Mouse (Mus musculus) MEL (cell line): Measurements from ENCODE around the gene Syce2.

ENCODE experiments used
- CHD1 ChIP-seq: IDR thresholded peaks from 2 replicates; pipeline ENCODE4 v1.6.1; 2012; ENCODE audit warnings: low read depth, mild to moderate bottlenecking, inconsistent platforms, low read length, improper control_type of control experiment
- CTCF ChIP-seq, 3 experiments: IDR thresholded peaks in 2 of 3; conservative IDR thresholded peaks in 1 of 3; 2 replicates each; pipeline ENCODE4 v1.5.1; 2011 to 2012; ENCODE audit warnings: low read length in 3 of 3, low read depth in 2 of 3, mild to moderate bottlenecking in 2 of 3, improper control_type of control experiment in 1 of 3, inconsistent platforms in 1 of 3, mixed read lengths in 1 of 3, moderate library complexity in 1 of 3; ENCODE audit not compliant: control insufficient read depth in 1 of 3, insufficient read depth in 1 of 3, poor library complexity in 1 of 3, severe bottlenecking in 1 of 3
- E2F4 ChIP-seq: IDR thresholded peaks from 2 replicates; pipeline ENCODE4 v1.6.1; 2011; ENCODE audit warnings: low read depth, low read length, improper control_type of control experiment, borderline replicate concordance
- ELF1 ChIP-seq: IDR thresholded peaks from 2 replicates; pipeline ENCODE4 v1.6.1; 2014; ENCODE audit warnings: low read depth, mild to moderate bottlenecking, inconsistent platforms, low read length, improper control_type of control experiment, moderate library complexity
- EP300 ChIP-seq, 2 experiments: IDR thresholded peaks; 2 replicates each; pipeline ENCODE4 v1.6.1; 2011; ENCODE audit warnings: improper control_type of control experiment in 2 of 2, low read length in 2 of 2, low read depth in 1 of 2, mild to moderate bottlenecking in 1 of 2
- ETS1 ChIP-seq: IDR thresholded peaks from 2 replicates; pipeline ENCODE4 v1.6.1; 2012; ENCODE audit warnings: low read depth, mild to moderate bottlenecking, inconsistent platforms, low read length, improper control_type of control experiment, moderate library complexity
- GATA1 ChIP-seq: IDR thresholded peaks from 2 replicates; pipeline ENCODE4 v1.6.1; 2011; ENCODE audit warnings: low read depth, low read length, improper control_type of control experiment
- MXI1 ChIP-seq: IDR thresholded peaks from 2 replicates; pipeline ENCODE4 v1.6.1; 2011; ENCODE audit warnings: mild to moderate bottlenecking, low read depth, low read length, improper control_type of control experiment
- RCOR1 ChIP-seq: IDR thresholded peaks from 2 replicates; pipeline ENCODE4 v1.6.1; 2012; ENCODE audit warnings: low read depth, mild to moderate bottlenecking, inconsistent platforms, low read length, improper control_type of control experiment
- TBP ChIP-seq: IDR thresholded peaks from 2 replicates; pipeline ENCODE4 v1.8.0; 2011; ENCODE audit warnings: low read depth, low read length, improper control_type of control experiment
- ZC3H11A ChIP-seq: IDR thresholded peaks from 2 replicates; pipeline ENCODE4 v1.6.1; 2012; ENCODE audit warnings: low read depth, mild to moderate bottlenecking, inconsistent platforms, low read length, improper control_type of control experiment

DNA sequence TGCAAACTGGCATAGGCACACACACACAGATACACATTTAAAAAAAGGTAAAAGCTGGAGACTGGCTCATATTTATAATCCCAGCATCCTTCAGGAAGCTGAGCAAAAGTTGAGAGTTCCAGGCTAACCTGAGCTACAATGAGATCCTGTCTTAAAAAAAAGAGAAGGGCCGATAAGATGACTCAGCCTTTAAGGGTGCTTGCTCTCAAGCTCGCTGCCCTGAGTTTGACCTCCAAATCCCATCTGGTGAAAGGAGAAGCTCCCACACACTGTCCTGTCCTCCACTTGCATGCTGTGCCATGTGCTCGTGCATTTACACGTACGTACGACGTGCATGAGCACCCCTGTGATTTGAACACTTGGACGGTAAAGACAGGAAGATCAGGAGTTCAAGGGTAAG lies 35.6 kb downstream of the Syce2 start:
- TF ChIP-seq ETS1: peak; percentile 57
- peak; percentile 27 to 30; a peak in 1 of 4 replicates for TF ChIP-seq EP300 (IDR thresholded peaks at IDR 0.05; ENCODE audit: low read depth in 1 of 2, low read length in 2 of 2)
- no peak for TF ChIP-seq ZC3H11A
- TF ChIP-seq CHD1: no peak
- no peak for TF ChIP-seq CTCF (IDR thresholded peaks at IDR 0.05 in 2 of 3, conservative IDR thresholded peaks at IDR 0.05 in 1 of 3; ENCODE audit: control insufficient read depth in 1 of 3, insufficient read depth in 1 of 3, low read depth in 2 of 3, low read length in 3 of 3, poor library complexity in 1 of 3, severe bottlenecking in 1 of 3)
- TF ChIP-seq TBP: no peak
- no peak for TF ChIP-seq RCOR1
- TF ChIP-seq GATA1: peak; percentile 10; the same call in 1 of the 2 replicates
- no peak for TF ChIP-seq E2F4
- TF ChIP-seq ELF1: no peak
- 0 out of 2 replicates have a peak, but pooled peaks have one; percentile 39 for TF ChIP-seq MXI1
